Mouse (Mus musculus): ENCODE data around the gene Srrd.

DNA sequence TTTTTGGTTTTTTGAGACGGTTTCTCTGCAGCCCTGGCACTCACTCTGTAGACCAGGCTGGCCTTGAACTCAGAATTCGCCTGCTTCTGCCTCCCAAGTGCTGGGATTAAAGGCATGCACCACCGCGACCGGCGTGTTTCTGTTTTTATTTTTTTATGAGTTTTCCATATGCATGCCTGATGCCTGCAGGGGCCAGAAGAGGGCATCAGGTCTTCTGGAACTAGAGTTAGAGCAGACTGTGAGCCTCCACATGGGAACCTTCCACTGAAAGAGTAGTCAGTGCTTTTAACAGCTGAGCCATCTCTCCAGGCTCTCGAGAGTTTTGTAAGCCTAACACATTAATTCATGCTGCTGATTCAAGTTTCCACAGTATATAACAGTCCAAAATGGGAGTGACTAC lies 3.6 kb downstream of the Srrd start:
- TF ChIP-seq POLR2A (IDR thresholded peaks at IDR 0.05; ENCODE audit: borderline replicate concordance, extremely low read depth, low read depth, low read length), result no peak
- no peak for TF ChIP-seq CTCF (IDR thresholded peaks at IDR 0.05; ENCODE audit: insufficient read depth, low read length)
